Comparison of ENCODE assay signal across 13 mouse cellular contexts in the genomic region with DNA sequence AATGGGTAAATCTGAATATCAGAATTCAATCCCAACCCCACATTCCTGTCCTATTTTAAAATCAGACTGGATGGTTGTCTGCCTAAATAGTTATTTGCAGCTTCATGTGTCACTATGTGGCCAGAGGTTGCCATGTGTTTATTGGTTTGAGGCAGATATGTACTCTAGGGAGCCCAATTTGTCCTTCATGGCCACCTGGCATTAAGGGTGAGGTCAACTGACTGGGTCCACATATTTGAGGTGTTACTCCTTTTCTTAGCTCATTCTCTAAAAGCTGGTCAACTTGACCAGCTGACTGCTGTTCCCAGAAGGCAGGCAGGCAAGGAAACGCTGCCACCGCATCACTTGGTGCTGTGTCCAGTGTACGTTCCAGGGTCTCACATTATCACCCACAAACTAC. TPM values are rescaled to one million over a fixed set of nuclear protein-coding genes. Genes with fewer than 3 reads are reported as not detected.
DNase-seq lines count a peak whose midpoint lies in the region; ATAC-seq and TF ChIP-seq lines count a peak whose summit lies in the region.
"Had no signal": no experiment of that assay in that cellular context is flagged by ENCODE, and none has a peak within 500 bp of the region (broad histone marks: within the 10 kb centered on the region; RNA-seq: fewer than 3 reads in every experiment).

No protein-coding gene starts in this region.

- H3K4me1 ChIP-seq in heart, embryonic 11.5 days (ENCODE audit: control insufficient read depth, insufficient read depth, low read length), result peaks cover 25% of the 10 kb centered on the region
- peaks cover 34% of the 10 kb centered on the region for H3K4me1 ChIP-seq in neural tube, embryonic 13.5 days (replicated peaks)
- H3K4me1 ChIP-seq in neural tube, embryonic 15.5 days, result peaks cover 30% of the 10 kb centered on the region
- peaks cover 20% of the 10 kb centered on the region for H3K4me1 ChIP-seq in intestine, embryonic 15.5 days (replicated peaks)
- peaks cover 31% of the 10 kb centered on the region for H3K4me1 ChIP-seq in forebrain, embryonic 13.5 days

- H3K4me3 ChIP-seq in heart, embryonic 11.5 days (ENCODE audit: low read depth, low read length), result no peak overlapping the region
- H3K4me3 ChIP-seq in neural tube, embryonic 13.5 days, result no peak overlapping the region
- no peak overlapping the region for H3K4me3 ChIP-seq in neural tube, embryonic 15.5 days (replicated peaks)
- no peak overlapping the region; the same call in 1 of the 2 replicates for H3K4me3 ChIP-seq in intestine, embryonic 15.5 days (replicated peaks)
- H3K4me3 ChIP-seq in myocyte, result peak overlapping the region; percentile 91
- H3K4me3 ChIP-seq in forebrain, embryonic 13.5 days, result no peak overlapping the region
- H3K4me3 ChIP-seq: neural tube, embryonic 12.5 days had no signal

- peak overlapping the region; percentile 29 for H3K4me2 ChIP-seq in heart, embryonic 11.5 days
- H3K4me2 ChIP-seq in neural tube, embryonic 13.5 days, result no peak overlapping the region
- no peak overlapping the region for H3K4me2 ChIP-seq in neural tube, embryonic 15.5 days
- H3K4me2 ChIP-seq in intestine, embryonic 15.5 days (replicated peaks), result peak overlapping the region; percentile 74
- H3K4me2 ChIP-seq in myocyte (ENCODE audit: low read depth), result peak overlapping the region; percentile 97
- no peak overlapping the region for H3K4me2 ChIP-seq in forebrain, embryonic 13.5 days

- no peak for ATAC-seq in heart, embryonic 11.5 days (replicated peaks; ENCODE audit: insufficient number of reproducible peaks, low FRiP score, low TSS enrichment)
- ATAC-seq in neural tube, embryonic 13.5 days (ENCODE audit: low read depth), result no peak
- no peak for ATAC-seq in neural tube, embryonic 15.5 days (ENCODE audit: low FRiP score)
- no peak for ATAC-seq in intestine, embryonic 15.5 days
- no peak for ATAC-seq in forebrain, embryonic 13.5 days
- ATAC-seq: hindbrain, embryonic 16.5 days had no signal

- peaks cover 36% of the 10 kb centered on the region for H3K79me2 ChIP-seq in myocyte (ENCODE audit: control insufficient read depth, insufficient read depth)

- WGBS in heart, embryonic 11.5 days (ENCODE audit: insufficient replicate concordance), result 85% methylated on average over 3 of the region's 3 CpGs
- WGBS in neural tube, embryonic 13.5 days, result 79% methylated on average over 3 of the region's 3 CpGs
- whole genome bisulfite sequencing in neural tube, embryonic 15.5 days, result 78% methylated on average over 3 of the region's 3 CpGs
- 73% methylated on average over 3 of the region's 3 CpGs for WGBS in intestine, embryonic 15.5 days
- 82% methylated on average over 3 of the region's 3 CpGs for WGBS in forebrain, embryonic 13.5 days

- H3K36me3 ChIP-seq in heart, embryonic 11.5 days (ENCODE audit: control insufficient read depth, insufficient read depth, low read length), result peaks cover 41% of the 10 kb centered on the region
- H3K36me3 ChIP-seq in neural tube, embryonic 13.5 days, result peaks cover 53% of the 10 kb centered on the region
- H3K36me3 ChIP-seq in neural tube, embryonic 15.5 days, result peaks cover 55% of the 10 kb centered on the region
- H3K36me3 ChIP-seq in intestine, embryonic 15.5 days, result peaks cover 42% of the 10 kb centered on the region
- peaks cover 62% of the 10 kb centered on the region for H3K36me3 ChIP-seq in myocyte (ENCODE audit: control insufficient read depth, insufficient read depth)
- H3K36me3 ChIP-seq in forebrain, embryonic 13.5 days (ENCODE audit: poor library complexity, severe bottlenecking), result peaks cover 63% of the 10 kb centered on the region

- no peak overlapping the region for H3K27ac ChIP-seq in heart, embryonic 11.5 days (ENCODE audit: low read depth, low read length)
- H3K27ac ChIP-seq in neural tube, embryonic 13.5 days (replicated peaks), result no peak overlapping the region
- H3K27ac ChIP-seq in neural tube, embryonic 15.5 days (replicated peaks), result no peak overlapping the region
- no peak overlapping the region for H3K27ac ChIP-seq in intestine, embryonic 15.5 days
- no peak overlapping the region for H3K27ac ChIP-seq in forebrain, embryonic 13.5 days
- H3K27ac ChIP-seq: neural tube, embryonic 12.5 days had no signal

- no peak overlapping the region for H3ac ChIP-seq in myocyte (ENCODE audit: control insufficient read depth, insufficient read length)

- DNase-seq in heart, adult 11 months, result no peak
- DNase-seq in layer of hippocampus, postnatal 36 days, result no peak
- DNase-seq: cerebellum, adult 11 months; gastrocnemius, postnatal 36 days; right cerebral cortex, postnatal 25 days had no signal

- H3K27me3 ChIP-seq in heart, embryonic 11.5 days (ENCODE audit: control insufficient read depth, insufficient read depth, low read length), result no peaks in the 10 kb centered on the region
- no peaks in the 10 kb centered on the region for H3K27me3 ChIP-seq in neural tube, embryonic 13.5 days
- no peaks in the 10 kb centered on the region for H3K27me3 ChIP-seq in neural tube, embryonic 15.5 days (replicated peaks)
- no peaks in the 10 kb centered on the region for H3K27me3 ChIP-seq in intestine, embryonic 15.5 days (replicated peaks)
- H3K27me3 ChIP-seq in myocyte (ENCODE audit: control insufficient read depth, insufficient read depth, insufficient read length), result no peaks in the 10 kb centered on the region
- no peaks in the 10 kb centered on the region for H3K27me3 ChIP-seq in forebrain, embryonic 13.5 days
- H3K27me3 ChIP-seq: neural tube, embryonic 12.5 days had no signal

- H3K9me3 ChIP-seq in heart, embryonic 11.5 days (replicated peaks; ENCODE audit: control insufficient read depth, low read length), result no peaks in the 10 kb centered on the region
- H3K9me3 ChIP-seq in neural tube, embryonic 13.5 days, result no peaks in the 10 kb centered on the region
- no peaks in the 10 kb centered on the region for H3K9me3 ChIP-seq in neural tube, embryonic 15.5 days (replicated peaks)
- H3K9me3 ChIP-seq in intestine, embryonic 15.5 days, result no peaks in the 10 kb centered on the region
- H3K9me3 ChIP-seq in forebrain, embryonic 13.5 days (replicated peaks), result no peaks in the 10 kb centered on the region
- H3K9me3 ChIP-seq: neural tube, embryonic 12.5 days had no signal

- no peak for TF ChIP-seq POLR2A in myocyte (IDR thresholded peaks at IDR 0.05; ENCODE audit: insufficient read length, low read depth)

- 0 out of 2 replicates have a peak overlapping the region, but pooled peaks have one; percentile 28 for H3K9ac ChIP-seq in heart, embryonic 11.5 days (ENCODE audit: low read depth, low read length)
- 0 out of 2 replicates have a peak overlapping the region, but pooled peaks have one; percentile 26 for H3K9ac ChIP-seq in neural tube, embryonic 13.5 days
- no peak overlapping the region for H3K9ac ChIP-seq in neural tube, embryonic 15.5 days (replicated peaks)
- H3K9ac ChIP-seq in intestine, embryonic 15.5 days, result peak overlapping the region; percentile 36
- H3K9ac ChIP-seq in forebrain, embryonic 13.5 days, result no peak overlapping the region
- H3K9ac ChIP-seq: neural tube, embryonic 12.5 days had no signal

TF ChIP-seq in myocyte, 11 proteins besides CTCF, POLR2A, EP300 and RAD21:
- TF ChIP-seq MAX (IDR thresholded peaks at IDR 0.05; ENCODE audit: low read depth), result no peak
- peak; percentile 73 for TF ChIP-seq POLR2AphosphoS2 (IDR thresholded peaks at IDR 0.05; ENCODE audit: insufficient read length, low read depth)
- no peak for TF ChIP-seq TCF12 (IDR thresholded peaks at IDR 0.05; ENCODE audit: insufficient read depth, poor library complexity, severe bottlenecking)
- TF ChIP-seq SRF (IDR thresholded peaks at IDR 0.05; ENCODE audit: control insufficient read depth, insufficient read length, low read depth), result no peak
- TF ChIP-seq MYOG (IDR thresholded peaks at IDR 0.05; ENCODE audit: control insufficient read depth in 1 of 3, insufficient read depth in 1 of 3, insufficient read length in 2 of 3, low read depth in 2 of 3), result peak in 2 of 3 experiments; percentile 17 to 34
- TF ChIP-seq MYOD1 (IDR thresholded peaks at IDR 0.05; ENCODE audit: control insufficient read depth in 1 of 3, insufficient read length in 2 of 3, low read depth in 2 of 3), result peak in 2 of 3 experiments; percentile 11 to 51
- TF ChIP-seq TCF3 (IDR thresholded peaks at IDR 0.05; ENCODE audit: insufficient read length, low read depth), result no peak
- no peak for TF ChIP-seq CEBPB (IDR thresholded peaks at IDR 0.05; ENCODE audit: insufficient read depth, poor library complexity, severe bottlenecking)
TF ChIP-seq in myocyte: peak in this region for 3.

RNA-seq across cellular contexts. Expression of gene Syngr1, which starts 11.2 kb away (rescaled TPM):
- 15.2 and 20.7 TPM in 2 replicates for polyA plus RNA-seq in heart, embryonic 11.5 days (2014; fragmentation: Nextera tagmentation; extraction: Ambion mirVana)
- 27.2 and 36.0 TPM in 2 replicates for polyA plus RNA-seq in neural tube, embryonic 13.5 days (2015; fragmentation: Nextera tagmentation; extraction: Ambion mirVana)
- polyA plus RNA-seq in neural tube, embryonic 15.5 days (2015; fragmentation: Nextera tagmentation; extraction: Ambion mirVana), result 59.3 and 64.6 TPM in 2 replicates
- 18.2 and 18.7 TPM in 2 replicates for polyA plus RNA-seq in intestine, embryonic 15.5 days (2015; fragmentation: Nextera tagmentation; extraction: Ambion mirVana)
- 54.7 TPM for polyA plus RNA-seq in myocyte (2012; fragmentation: generic; extraction: Trizol)
- total RNA-seq in layer of hippocampus, postnatal 36 days (2021), result 100 to 1,000 TPM; 341 to 377 TPM
- polyA plus RNA-seq in forebrain, embryonic 13.5 days (2015; fragmentation: Nextera tagmentation; extraction: Ambion mirVana), result 21.5 and 22.8 TPM in 2 replicates

RNA-seq across cellular contexts. Expression of gene Rpl3, which starts 11.7 kb away (rescaled TPM):
- 861 and 879 TPM in 2 replicates for polyA plus RNA-seq in heart, embryonic 11.5 days (2014; fragmentation: Nextera tagmentation; extraction: Ambion mirVana)
- polyA plus RNA-seq in neural tube, embryonic 13.5 days (2015; fragmentation: Nextera tagmentation; extraction: Ambion mirVana), result 597 and 620 TPM in 2 replicates
- polyA plus RNA-seq in neural tube, embryonic 15.5 days (2015; fragmentation: Nextera tagmentation; extraction: Ambion mirVana), result 526 and 732 TPM in 2 replicates
- 1,109 and 1,134 TPM in 2 replicates for polyA plus RNA-seq in intestine, embryonic 15.5 days (2015; fragmentation: Nextera tagmentation; extraction: Ambion mirVana)
- polyA plus RNA-seq in myocyte (2012; fragmentation: generic; extraction: Trizol), result 1,089 TPM
- total RNA-seq in layer of hippocampus, postnatal 36 days (2021), result 100 to 1,000 TPM; 497 to 547 TPM
- polyA plus RNA-seq in forebrain, embryonic 13.5 days (2015; fragmentation: Nextera tagmentation; extraction: Ambion mirVana), result 733 and 735 TPM in 2 replicates

RNA-seq across cellular contexts. Expression of gene Tab1, which starts 53.0 kb away (rescaled TPM):
- 18.8 and 25.1 TPM in 2 replicates for polyA plus RNA-seq in heart, embryonic 11.5 days (2014; fragmentation: Nextera tagmentation; extraction: Ambion mirVana)
- polyA plus RNA-seq in neural tube, embryonic 13.5 days (2015; fragmentation: Nextera tagmentation; extraction: Ambion mirVana), result 35.9 and 38.9 TPM in 2 replicates
- 35.9 and 37.4 TPM in 2 replicates for polyA plus RNA-seq in neural tube, embryonic 15.5 days (2015; fragmentation: Nextera tagmentation; extraction: Ambion mirVana)
- polyA plus RNA-seq in intestine, embryonic 15.5 days (2015; fragmentation: Nextera tagmentation; extraction: Ambion mirVana), result 28.5 and 29.0 TPM in 2 replicates
- polyA plus RNA-seq in myocyte (2012; fragmentation: generic; extraction: Trizol), result 33.3 TPM
- 10 to 100 TPM; 23.9 to 24.0 TPM for total RNA-seq in layer of hippocampus, postnatal 36 days (2021)
- polyA plus RNA-seq in forebrain, embryonic 13.5 days (2015; fragmentation: Nextera tagmentation; extraction: Ambion mirVana), result 36.6 and 42.4 TPM in 2 replicates

Comparison
In these comparisons a context has a peak if more than half of its experiments do, and no peak if none do; other contexts are left out.
1. H3K9ac ChIP-seq: peak in heart, embryonic 11.5 days (single experiment), neural tube, embryonic 13.5 days (single experiment) and intestine, embryonic 15.5 days (single experiment); none in neural tube, embryonic 15.5 days (single experiment) and forebrain, embryonic 13.5 days (single experiment).
2. H3K4me2 ChIP-seq: peak in heart, embryonic 11.5 days (single experiment), intestine, embryonic 15.5 days (single experiment) and myocyte (single experiment); none in neural tube, embryonic 13.5 days (single experiment), neural tube, embryonic 15.5 days (single experiment) and forebrain, embryonic 13.5 days (single experiment).